9 mouse cellular contexts compared by ENCODE assay signal in the genomic region with DNA sequence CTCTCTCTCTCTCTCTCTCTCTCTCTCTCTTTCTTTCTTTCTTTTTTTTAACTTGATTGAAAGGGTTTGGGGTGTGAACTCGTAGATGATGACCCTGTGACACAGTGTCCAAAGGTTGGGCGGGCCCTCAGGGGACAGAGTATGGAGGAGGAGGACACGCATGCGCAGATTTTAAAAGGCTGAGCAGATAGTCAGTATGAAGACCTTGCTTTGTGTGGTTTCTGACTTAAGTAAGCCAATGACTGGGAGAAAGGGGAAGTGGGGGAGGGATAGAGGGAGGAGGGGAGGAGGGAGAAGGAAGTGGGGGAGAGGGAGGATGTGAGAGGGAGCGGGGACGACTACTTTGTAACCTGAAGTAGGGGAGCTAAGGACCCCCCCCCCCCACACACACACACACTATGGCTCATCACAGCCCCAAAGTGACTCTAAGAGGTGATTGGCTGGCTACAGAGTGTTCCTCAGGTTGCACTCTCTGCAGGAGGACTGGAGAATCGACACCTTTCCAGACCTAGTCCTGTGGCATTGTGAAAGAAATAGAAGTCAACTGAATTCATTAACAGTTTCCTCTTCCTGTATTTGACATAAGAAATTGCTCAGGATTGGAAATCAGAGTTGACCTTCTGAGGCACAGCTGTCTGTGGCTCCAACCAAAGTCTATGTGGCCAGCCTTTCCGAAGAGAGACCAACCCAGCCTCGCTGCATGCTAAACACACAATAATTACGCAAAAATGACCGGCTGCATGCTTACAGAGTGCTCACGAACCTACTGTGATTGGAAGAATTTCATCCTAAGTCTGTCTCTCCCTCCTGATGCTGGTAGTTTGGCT. TPM values are rescaled to one million over a fixed set of nuclear protein-coding genes. Genes with fewer than 3 reads are reported as not detected.
DNase-seq lines count a peak whose midpoint lies in the region; ATAC-seq and TF ChIP-seq lines count a peak whose summit lies in the region.
"Had no signal": no experiment of that assay in that cellular context is flagged by ENCODE, and none has a peak within 500 bp of the region (broad histone marks: within the 10 kb centered on the region; RNA-seq: fewer than 3 reads in every experiment).

No protein-coding gene starts in this region.

- no peak for ATAC-seq in heart, embryonic 15.5 days (replicated peaks; ENCODE audit: insufficient number of reproducible peaks, insufficient read depth, low FRiP score, low read depth)
- ATAC-seq in liver, embryonic 14.5 days (ENCODE audit: insufficient read depth) = peak; percentile 65; the same call in 1 of the 2 replicates
- peak; percentile 66; the same call in 1 of the 2 replicates for ATAC-seq in stomach, postnatal 0 days (ENCODE audit: low FRiP score, low TSS enrichment)

- H3K27me3 ChIP-seq in heart, embryonic 15.5 days = no peaks in the 10 kb centered on the region
- no peaks in the 10 kb centered on the region for H3K27me3 ChIP-seq in liver, embryonic 14.5 days (ENCODE audit: control insufficient read depth, insufficient read depth, low read length)
- no peaks in the 10 kb centered on the region for H3K27me3 ChIP-seq in stomach, postnatal 0 days (ENCODE audit: control insufficient read depth, insufficient read depth, low read length)
- H3K27me3 ChIP-seq: neural tube, embryonic 13.5 days had no signal

- no peak for TF ChIP-seq EP300 in liver, embryonic 14.5 days (IDR thresholded peaks at IDR 0.05; ENCODE audit: low read depth)
- no peak for TF ChIP-seq EP300 in stomach, postnatal 0 days (optimal IDR thresholded peaks at IDR 0.05)

- no peaks in the 10 kb centered on the region for H3K9me3 ChIP-seq in heart, embryonic 15.5 days (replicated peaks)
- no peaks in the 10 kb centered on the region for H3K9me3 ChIP-seq in liver, embryonic 14.5 days (ENCODE audit: control insufficient read depth, low read length)
- no peaks in the 10 kb centered on the region for H3K9me3 ChIP-seq in stomach, postnatal 0 days (ENCODE audit: control insufficient read depth, low read length)
- H3K9me3 ChIP-seq: neural tube, embryonic 13.5 days had no signal

- WGBS in heart, embryonic 15.5 days = 52% methylated on average over 11 of the region's 12 CpGs
- 19% methylated on average over 12 of the region's 12 CpGs for WGBS in liver, embryonic 14.5 days (ENCODE audit: insufficient replicate concordance)
- WGBS in stomach, postnatal 0 days = 61% methylated on average over 12 of the region's 12 CpGs

- TF ChIP-seq CTCF in liver, embryonic 14.5 days (IDR thresholded peaks at IDR 0.05; ENCODE audit: low read depth) = no peak
- no peak for TF ChIP-seq CTCF in stomach, postnatal 0 days (IDR thresholded peaks at IDR 0.05; ENCODE audit: low read depth)

- no peak overlapping the region for H3K4me3 ChIP-seq in heart, embryonic 15.5 days
- no peak overlapping the region for H3K4me3 ChIP-seq in liver, embryonic 14.5 days (ENCODE audit: insufficient read depth in 1 of 2, low read depth in 2 of 2, low read length in 2 of 2)
- H3K4me3 ChIP-seq in stomach, postnatal 0 days (ENCODE audit: low read depth, low read length) = no peak overlapping the region
- H3K4me3 ChIP-seq: neural tube, embryonic 13.5 days had no signal

- H3K36me3 ChIP-seq in heart, embryonic 15.5 days = no peaks in the 10 kb centered on the region
- no peaks in the 10 kb centered on the region for H3K36me3 ChIP-seq in liver, embryonic 14.5 days (replicated peaks; ENCODE audit: control insufficient read depth, insufficient read depth, low read depth)
- no peaks in the 10 kb centered on the region for H3K36me3 ChIP-seq in stomach, postnatal 0 days (ENCODE audit: control insufficient read depth, insufficient read depth, low read length)
- H3K36me3 ChIP-seq: neural tube, embryonic 13.5 days had no signal

- H3K27ac ChIP-seq in heart, embryonic 15.5 days = peak overlapping the region; percentile 27; the same call in 1 of the 2 replicates
- no peak overlapping the region for H3K27ac ChIP-seq in liver, embryonic 14.5 days
- H3K27ac ChIP-seq in stomach, postnatal 0 days (replicated peaks) = no peak overlapping the region
- H3K27ac ChIP-seq: neural tube, embryonic 13.5 days had no signal

- no peak overlapping the region; the same call in 1 of the 2 replicates for H3K4me2 ChIP-seq in heart, embryonic 15.5 days
- H3K4me2 ChIP-seq in liver, embryonic 14.5 days (ENCODE audit: low read depth) = peak overlapping the region; percentile 44
- H3K4me2 ChIP-seq in stomach, postnatal 0 days (replicated peaks; ENCODE audit: low read depth) = no peak overlapping the region
- H3K4me2 ChIP-seq: neural tube, embryonic 13.5 days had no signal

- no peak overlapping the region for H3K9ac ChIP-seq in heart, embryonic 15.5 days
- H3K9ac ChIP-seq in liver, embryonic 14.5 days (replicated peaks) = no peak overlapping the region
- H3K9ac ChIP-seq in stomach, postnatal 0 days (ENCODE audit: low read length) = no peak overlapping the region
- H3K9ac ChIP-seq: neural tube, embryonic 13.5 days had no signal

- H3K4me1 ChIP-seq in heart, embryonic 15.5 days (replicated peaks) = no peaks in the 10 kb centered on the region; the same call in 1 of the 2 replicates
- H3K4me1 ChIP-seq in liver, embryonic 14.5 days (replicated peaks; ENCODE audit: control insufficient read depth in 2 of 2, insufficient read depth in 2 of 2, low read length in 1 of 2) = peaks cover 0 to 4% of the 10 kb centered on the region in 2 experiments; a peak in 2 of 4 replicates
- H3K4me1 ChIP-seq in stomach, postnatal 0 days (replicated peaks; ENCODE audit: control insufficient read depth, insufficient read depth) = no peaks in the 10 kb centered on the region

- DNase-seq in adrenal gland, adult 2 months = peak; percentile 55
- DNase-seq in adrenal gland, adult 18-20 months (ENCODE audit: low spot score in 2 of 2) = no peak
- peak; percentile 50 for DNase-seq in ES-CJ7 (ENCODE audit: low read depth, low spot score)
- DNase-seq in liver, embryonic 14.5 days (ENCODE audit: low read depth in 3 of 3, low spot score in 3 of 3) = peak; percentile 36 to 57 (median 47)
- no peak for DNase-seq in stomach, postnatal 0 days (ENCODE audit: low spot score)
- DNase-seq in right cerebral cortex, postnatal 4 days = no peak
- DNase-seq in left cerebral cortex, adult 11 months (ENCODE audit: low spot score) = no peak

RNA-seq across cellular contexts. Expression of a gene that starts 39.4 kb away (rescaled TPM):
- total RNA-seq in adrenal gland, adult 2 months (2021) = 10 to 100 TPM; 28.7 to 36.9 TPM
- polyA plus RNA-seq in adrenal gland, adult 2 months (2012; rRNA removed) = 1.7 and 1.9 TPM in 2 replicates
- total RNA-seq in adrenal gland, adult 18-20 months (2021) = 10 to 100 TPM; 28.4 to 34.1 TPM
- 23.7 and 26.6 TPM in 2 replicates for polyA plus RNA-seq in heart, embryonic 15.5 days (2015; fragmentation: Nextera tagmentation; extraction: Ambion mirVana)
- polyA plus RNA-seq in liver, embryonic 14.5 days (2012; rRNA removed) = 4.1 and 5.6 TPM in 2 replicates
- 13.8 and 14.3 TPM in 2 replicates for polyA plus RNA-seq in liver, embryonic 14.5 days (2014; fragmentation: Nextera tagmentation; extraction: Ambion mirVana)
- polyA plus RNA-seq in stomach, postnatal 0 days (2015; fragmentation: Nextera tagmentation; extraction: Ambion mirVana) = 11.8 and 12.4 TPM in 2 replicates

Comparison
In these comparisons a context has a peak if more than half of its experiments do, and no peak if none do; other contexts are left out.
1. DNase-seq: peak in adrenal gland, adult 2 months (single experiment), ES-CJ7 (single experiment) and liver, embryonic 14.5 days (3 of 3); none in adrenal gland, adult 18-20 months (0 of 2), stomach, postnatal 0 days (single experiment), right cerebral cortex, postnatal 4 days (single experiment) and left cerebral cortex, adult 11 months (single experiment).